Mouse (Mus musculus) heart, embryonic 15.5 days (tissue): ENCODE data around the gene Vsig8. TPM values are rescaled to one million over a fixed set of nuclear protein-coding genes. Genes with fewer than 3 reads are reported as not detected.

Experiments used
- ATAC-seq: fragments of 200-750 bp; cut with Nextera tagmentation; replicated peaks from 2 replicates; pipeline ENCODE4 v1.8.0; 2017; ENCODE audit warnings: low read depth, moderate TSS enrichment; ENCODE audit not compliant: insufficient number of reproducible peaks, insufficient read depth, low FRiP score
- H3K27ac ChIP-seq: fragments of 300-500 bp; sonication (generic); 2 replicates; pipeline ENCODE4 v1.5.1; 2015; ENCODE audit warnings: mild to moderate bottlenecking, inconsistent platforms
- H3K27me3 ChIP-seq: fragments of 300-500 bp; sonication (generic); 2 replicates; pipeline ENCODE4 v1.6.1; 2015; ENCODE audit warnings: inconsistent platforms
- H3K36me3 ChIP-seq: fragments of 300-500 bp; sonication (generic); 2 replicates; pipeline ENCODE4 v1.6.1; 2015; ENCODE audit warnings: mild to moderate bottlenecking, inconsistent platforms
- H3K4me1 ChIP-seq: fragments of 300-500 bp; sonication (generic); replicated peaks from 2 replicates; pipeline ENCODE4 v1.6.1; 2015; ENCODE audit warnings: inconsistent platforms
- H3K4me2 ChIP-seq: fragments of 300-500 bp; sonication (generic); 2 replicates; pipeline ENCODE4 v1.6.1; 2015; ENCODE audit warnings: inconsistent platforms, mild to moderate bottlenecking, moderate library complexity
- H3K4me3 ChIP-seq: fragments of 300-500 bp; sonication (generic); 2 replicates; pipeline ENCODE4 v1.5.1; 2015; ENCODE audit warnings: mild to moderate bottlenecking, inconsistent platforms
- H3K9ac ChIP-seq: fragments of 300-500 bp; sonication (generic); 2 replicates; pipeline ENCODE4 v1.6.1; 2015; ENCODE audit warnings: mild to moderate bottlenecking, inconsistent platforms
- H3K9me3 ChIP-seq: fragments of 300-500 bp; sonication (generic); replicated peaks from 2 replicates; pipeline ENCODE4 v1.6.1; 2016; ENCODE audit warnings: inconsistent platforms
- WGBS: fragments of 180-500 bp; shearing (Covaris S2); methylation state at CpG from one replicate; pipeline ENCODE4 v1.1.7; 2015; ENCODE audit warnings: mixed read lengths; 5-methylcytosine and 5-hydroxymethylcytosine counted together
- polyA plus RNA-seq: library from polyadenylated mRNA; unstranded; fragments of >200 nt; fragmentation: Nextera tagmentation; extraction: Ambion mirVana; gene quantifications from 2 replicates; pipeline ENCODE4 v1.2.1, GENCODE M21; 2015

Vsig8 gene
- polyA plus RNA-seq, 1 experiment from 2014 or later: 0.34 TPM

GRCm38 (mm10) chr1:172515396-172515795, 40.3 kb upstream of the Vsig8 start:
- peaks cover 43% of the 10 kb centered on the region for H3K4me1 ChIP-seq
- no peaks in the 10 kb centered on the region for H3K27me3 ChIP-seq
- no peak overlapping the region for H3K4me2 ChIP-seq
- no peak overlapping the region for H3K4me3 ChIP-seq
- ATAC-seq: no peak; the same call in 1 of the 2 replicates
- no peaks in the 10 kb centered on the region for H3K9me3 ChIP-seq
- WGBS: 66% methylated on average over 1 of the region's 1 CpGs
- H3K27ac ChIP-seq: peak overlapping the region; percentile 82
- no peaks in the 10 kb centered on the region for H3K36me3 ChIP-seq
- H3K9ac ChIP-seq: no peak overlapping the region

GRCm38 (mm10) chr1:172518013-172518412, 37.7 kb upstream of the Vsig8 start:
- no peak overlapping the region for H3K4me2 ChIP-seq
- H3K27ac ChIP-seq: no peak overlapping the region
- no peak overlapping the region for H3K4me3 ChIP-seq
- H3K4me1 ChIP-seq: peaks cover 41% of the 10 kb centered on the region
- WGBS: 67% methylated on average over 4 of the region's 4 CpGs
- ATAC-seq: no peak
- H3K9ac ChIP-seq: no peak overlapping the region
- no peaks in the 10 kb centered on the region for H3K36me3 ChIP-seq
- no peaks in the 10 kb centered on the region for H3K9me3 ChIP-seq
- H3K27me3 ChIP-seq: no peaks in the 10 kb centered on the region

- H3K4me1 ChIP-seq: peaks cover 31% of the 10 kb centered on the region
- H3K9me3 ChIP-seq: no peaks in the 10 kb centered on the region
- no peak overlapping the region for H3K9ac ChIP-seq
Measured at GRCm38 (mm10) chr1:172519644-172520043, 36.1 kb upstream of the Vsig8 start.

GRCm38 (mm10) chr1:172520576-172521440, 34.9 kb upstream of the Vsig8 start, which contains the start of gene Cfap45:
Gene Cfap45, plus strand, starts transcription at chr1:172520801.
- no peaks in the 10 kb centered on the region for H3K27me3 ChIP-seq
- no peaks in the 10 kb centered on the region for H3K36me3 ChIP-seq
- ATAC-seq: peak; percentile 64
- H3K27ac ChIP-seq: peak within 1 kb of the TSS; percentile 33
- peaks cover 26% of the 10 kb centered on the region for H3K4me1 ChIP-seq
- H3K4me3 ChIP-seq: peak within 1 kb of the TSS; percentile 50
- no peaks in the 10 kb centered on the region for H3K9me3 ChIP-seq
- no peak within 1 kb of the TSS for H3K9ac ChIP-seq
- 4% methylated on average over 28 of the region's 28 CpGs for WGBS
- peak within 1 kb of the TSS; percentile 67 for H3K4me2 ChIP-seq

More at GRCm38 (mm10) chr1:172519644-172520043, 36.1 kb upstream of the Vsig8 start:
- peak overlapping the region; percentile 33; the same call in 1 of the 2 replicates for H3K27ac ChIP-seq
- no peak overlapping the region for H3K4me3 ChIP-seq
- ATAC-seq: no peak
- H3K27me3 ChIP-seq: no peaks in the 10 kb centered on the region
- H3K36me3 ChIP-seq: no peaks in the 10 kb centered on the region
- no peak overlapping the region for H3K4me2 ChIP-seq
- 54% methylated on average over 6 of the region's 6 CpGs for WGBS

- Histone ChIP-seq H3K27me3 (peaks cover 8% of the 10 kb centered on the region), H3K4me1 (peaks cover 36% of the 10 kb centered on the region), H3K4me3 (no peak overlapping the region), H3K4me2 (no peak overlapping the region), H3K27ac (peak overlapping the region; percentile 42; the same call in 1 of the 2 replicates), H3K9me3 (no peaks in the 10 kb centered on the region), H3K36me3 (no peaks in the 10 kb centered on the region), H3K9ac (no peak overlapping the region)
- ATAC-seq: no peak
- WGBS: 57% methylated on average over 7 of the region's 7 CpGs
Measured at GRCm38 (mm10) chr1:172522524-172522923, 33.2 kb upstream of the Vsig8 start.

GRCm38 (mm10) chr1:172523699-172524101, 32.0 kb upstream of the Vsig8 start:
- H3K4me1 ChIP-seq: peaks cover 37% of the 10 kb centered on the region
- H3K27ac ChIP-seq: peak overlapping the region; percentile 34; the same call in 1 of the 2 replicates

GRCm38 (mm10) chr1:172525027-172525764, 30.5 kb upstream of the Vsig8 start:
- Histone ChIP-seq H3K9ac (no peak overlapping the region), H3K4me3 (0 out of 2 replicates have a peak overlapping the region, but pooled peaks have one; percentile 20), H3K27me3 (peaks cover 12% of the 10 kb centered on the region), H3K9me3 (no peaks in the 10 kb centered on the region), H3K4me2 (peak overlapping the region; percentile 51), H3K4me1 (peaks cover 34% of the 10 kb centered on the region), H3K27ac (peak overlapping the region; percentile 82), H3K36me3 (no peaks in the 10 kb centered on the region)
- WGBS: 36% methylated on average over 15 of the region's 15 CpGs
- peak; percentile 18 for ATAC-seq

More at GRCm38 (mm10) chr1:172523699-172524101, 32.0 kb upstream of the Vsig8 start:
- H3K36me3 ChIP-seq: no peaks in the 10 kb centered on the region
- H3K9ac ChIP-seq: no peak overlapping the region
- ATAC-seq: no peak
- H3K4me3 ChIP-seq: no peak overlapping the region
- H3K4me2 ChIP-seq: no peak overlapping the region
- peaks cover 12% of the 10 kb centered on the region for H3K27me3 ChIP-seq
- WGBS: 30% methylated on average over 12 of the region's 12 CpGs
- no peaks in the 10 kb centered on the region for H3K9me3 ChIP-seq

GRCm38 (mm10) chr1:172525971-172526370, 29.8 kb upstream of the Vsig8 start:
- no peak overlapping the region for H3K9ac ChIP-seq
- no peak for ATAC-seq
- peak overlapping the region; percentile 51 for H3K4me2 ChIP-seq
- H3K9me3 ChIP-seq: no peaks in the 10 kb centered on the region
- peak overlapping the region; percentile 20 for H3K4me3 ChIP-seq
- H3K36me3 ChIP-seq: no peaks in the 10 kb centered on the region
- peak overlapping the region; percentile 82 for H3K27ac ChIP-seq
- peaks cover 33% of the 10 kb centered on the region for H3K4me1 ChIP-seq
- WGBS: 48% methylated on average over 7 of the region's 7 CpGs
- H3K27me3 ChIP-seq: peaks cover 12% of the 10 kb centered on the region

GRCm38 (mm10) chr1:172526380-172527081, 29.2 kb upstream of the Vsig8 start:
- H3K9me3 ChIP-seq: no peaks in the 10 kb centered on the region
- H3K27ac ChIP-seq: peak overlapping the region; percentile 82
- no peaks in the 10 kb centered on the region for H3K36me3 ChIP-seq
- H3K4me3 ChIP-seq: peak overlapping the region; percentile 20
- H3K9ac ChIP-seq: no peak overlapping the region
- peak overlapping the region; percentile 51 for H3K4me2 ChIP-seq
- peaks cover 13% of the 10 kb centered on the region for H3K27me3 ChIP-seq
- ATAC-seq: peak; percentile 40
- 24% methylated on average over 23 of the region's 23 CpGs for WGBS
- peaks cover 28% of the 10 kb centered on the region for H3K4me1 ChIP-seq

GRCm38 (mm10) chr1:172527431-172527830, 28.3 kb upstream of the Vsig8 start:
- Histone ChIP-seq H3K9ac (no peak overlapping the region), H3K27me3 (peaks cover 22% of the 10 kb centered on the region), H3K4me3 (no peak overlapping the region), H3K27ac (peak overlapping the region; percentile 82), H3K9me3 (no peaks in the 10 kb centered on the region), H3K36me3 (no peaks in the 10 kb centered on the region), H3K4me2 (no peak overlapping the region; the same call in 1 of the 2 replicates), H3K4me1 (peaks cover 32% of the 10 kb centered on the region)
- no peak for ATAC-seq
- 86% methylated on average over 10 of the region's 10 CpGs for WGBS
